Mouse (Mus musculus): ENCODE measurements at regions not wholly inside any gene's neighbourhood (a gene's known extent, or its start where the extent isn't known, plus 50 kb on each side); places are given as distances from the start of the nearest gene placed in this dataset.

- Histone ChIP-seq H3K27ac (ENCODE audit: control insufficient read depth, low read depth, low read length) (no peak overlapping the region), H3K4me3 (ENCODE audit: control insufficient read depth in 1 of 2, insufficient read depth in 1 of 2, low read depth in 2 of 2, low read length in 2 of 2) (no peak overlapping the region), H3K36me3 (ENCODE audit: control insufficient read depth in 1 of 2, insufficient read depth in 2 of 2, low read length in 2 of 2) (no peaks in the 10 kb centered on the region), H3K79me2 (ENCODE audit: control insufficient read depth, insufficient read depth, low read length, poor library complexity) (no peaks in the 10 kb centered on the region), H3K4me1 (ENCODE audit: control insufficient read depth in 1 of 2, insufficient read depth in 2 of 2, low read length in 2 of 2) (no peaks in the 10 kb centered on the region), H3K27me3 (ENCODE audit: control insufficient read depth in 1 of 2, insufficient read depth in 2 of 2, low read length in 2 of 2) (no peaks in the 10 kb centered on the region; a peak in 1 of 4 replicates), H3K9ac (ENCODE audit: control insufficient read depth, low read depth, low read length, poor library complexity, severe bottlenecking) (no peak overlapping the region), H3K9me3 (replicated peaks; ENCODE audit: insufficient read depth, low read length) (no peaks in the 10 kb centered on the region)
- no peak for DNase-seq (ENCODE audit: low read depth, low spot score)
- TF ChIP-seq POLR2AphosphoS2 (IDR thresholded peaks at IDR 0.05; ENCODE audit: low read length), result no peak
- no peak for TF ChIP-seq USF2 (IDR thresholded peaks at IDR 0.05; ENCODE audit: borderline replicate concordance in 1 of 2, insufficient read depth in 1 of 2, low read depth in 1 of 2, low read length in 2 of 2)
- no peak for TF ChIP-seq MXI1 (IDR thresholded peaks at IDR 0.05; ENCODE audit: low read depth, low read length)
- TF ChIP-seq SIN3A (IDR thresholded peaks at IDR 0.05; ENCODE audit: low read length), result no peak
- TF ChIP-seq EP300 (IDR thresholded peaks at IDR 0.05; ENCODE audit: low read depth in 1 of 2, low read length in 2 of 2), result no peak
- no peak for TF ChIP-seq UBTF (IDR thresholded peaks at IDR 0.05; ENCODE audit: borderline replicate concordance, insufficient read depth, low read depth, low read length)
- no peak for TF ChIP-seq KAT2A (conservative IDR thresholded peaks at IDR 0.05; ENCODE audit: low read depth, low read length)
- TF ChIP-seq TBP (IDR thresholded peaks at IDR 0.05; ENCODE audit: low read depth, low read length), result no peak
- TF ChIP-seq RCOR1 (IDR thresholded peaks at IDR 0.05; ENCODE audit: low read depth, low read length), result no peak
- no peak for TF ChIP-seq GABPA (IDR thresholded peaks at IDR 0.05; ENCODE audit: low read depth, low read length)
- no peak for TF ChIP-seq NRF1 (IDR thresholded peaks at IDR 0.05; ENCODE audit: insufficient read depth, low read depth, low read length, poor library complexity, severe bottlenecking)
Observed at GRCm38 (mm10) chr3:58309601-58310000, 104.9 kb upstream of the Tsc22d2 start.

GRCm38 (mm10) chr3:58310390-58310789 is 104.1 kb upstream of the Tsc22d2 start:
- no peak for DNase-seq (ENCODE audit: low read depth, low spot score)
- Histone ChIP-seq H3K9me3 (replicated peaks; ENCODE audit: insufficient read depth, low read length) (no peaks in the 10 kb centered on the region), H3K9ac (ENCODE audit: control insufficient read depth, low read depth, low read length, poor library complexity, severe bottlenecking) (no peak overlapping the region), H3K79me2 (ENCODE audit: control insufficient read depth, insufficient read depth, low read length, poor library complexity) (no peaks in the 10 kb centered on the region), H3K36me3 (ENCODE audit: control insufficient read depth in 1 of 2, insufficient read depth in 2 of 2, low read length in 2 of 2) (no peaks in the 10 kb centered on the region), H3K4me1 (ENCODE audit: control insufficient read depth in 1 of 2, insufficient read depth in 2 of 2, low read length in 2 of 2) (no peaks in the 10 kb centered on the region), H3K4me3 (ENCODE audit: control insufficient read depth in 1 of 2, insufficient read depth in 1 of 2, low read depth in 2 of 2, low read length in 2 of 2) (no peak overlapping the region), H3K27me3 (ENCODE audit: control insufficient read depth in 1 of 2, insufficient read depth in 2 of 2, low read length in 2 of 2) (no peaks in the 10 kb centered on the region; a peak in 1 of 4 replicates), H3K27ac (ENCODE audit: control insufficient read depth, low read depth, low read length) (no peak overlapping the region)
- TF ChIP-seq ZMIZ1 (IDR thresholded peaks at IDR 0.05; ENCODE audit: low read depth, low read length) (no peak), MAFK (IDR thresholded peaks at IDR 0.05; ENCODE audit: borderline replicate concordance, low read depth, low read length) (no peak), ZNF384 (IDR thresholded peaks at IDR 0.05; ENCODE audit: low read depth, low read length) (no peak), GATA1 (IDR thresholded peaks at IDR 0.05; ENCODE audit: low read depth, low read length) (no peak), CHD1 (IDR thresholded peaks at IDR 0.05; ENCODE audit: low read depth, low read length) (no peak), TAL1 (IDR thresholded peaks at IDR 0.05; ENCODE audit: low read length) (no peak), CHD2 (IDR thresholded peaks at IDR 0.05; ENCODE audit: low read length) (no peak), SMC3 (IDR thresholded peaks at IDR 0.05; ENCODE audit: low read depth, low read length) (no peak), UBTF (IDR thresholded peaks at IDR 0.05; ENCODE audit: borderline replicate concordance, insufficient read depth, low read depth, low read length) (no peak), TCF12 (IDR thresholded peaks at IDR 0.05; ENCODE audit: low read depth, low read length) (no peak), RCOR1 (IDR thresholded peaks at IDR 0.05; ENCODE audit: low read depth, low read length) (no peak), MEF2A (IDR thresholded peaks at IDR 0.05; ENCODE audit: extremely low read depth, insufficient replicate concordance, low read depth, low read length, poor library complexity, severe bottlenecking) (no peak), MYC (IDR thresholded peaks at IDR 0.05; ENCODE audit: low read depth, low read length) (no peak)

Measured in MEL (cell line).